Mouse (Mus musculus) right cerebral cortex, postnatal 14 days (tissue): Measurements from ENCODE around the gene Phactr1.

Experiments used
- DNase-seq: peaks from one replicate; pipeline ENCODE4 v3.0.0; 2022

The Phactr1 gene

GRCm38 (mm10) chr13:42985806-42986205 is 305.4 kb downstream of the Phactr1 start:
- no peak for DNase-seq

DNA sequence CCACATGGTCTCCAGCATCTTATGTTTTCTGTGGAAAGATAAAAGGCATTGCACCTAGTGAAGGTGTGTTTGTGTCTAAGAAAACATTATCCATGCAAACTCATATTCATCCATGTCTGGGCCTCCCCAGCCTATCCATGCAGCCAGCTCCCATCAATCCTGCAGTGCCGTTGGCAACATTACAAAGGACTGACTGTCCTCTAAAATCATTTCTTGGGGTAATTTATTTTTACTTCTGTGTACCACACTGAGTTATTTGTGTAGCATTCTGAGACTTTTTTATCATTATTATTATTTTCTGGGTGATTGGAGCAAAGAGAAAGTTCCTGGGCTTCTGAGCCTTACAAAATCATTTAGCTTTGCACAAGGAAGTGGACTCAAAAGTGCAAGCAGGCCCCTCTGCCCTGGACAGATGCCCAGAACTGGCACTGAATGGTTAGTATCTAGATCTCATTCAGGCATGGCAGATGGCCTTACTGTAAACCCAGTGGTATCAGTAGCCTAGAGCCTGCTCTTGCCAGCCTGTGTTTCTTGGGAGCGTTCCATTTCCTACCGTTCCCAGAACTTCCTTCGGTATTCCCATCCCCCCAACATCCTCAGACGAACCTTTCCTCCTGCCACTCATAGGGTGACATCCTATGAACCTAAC is 307.6 kb downstream of the Phactr1 start:
- peak; percentile 46 for DNase-seq

GRCm38 (mm10) chr13:42989481-42989880 is 309.1 kb downstream of the Phactr1 start:
- no peak for DNase-seq

DNA sequence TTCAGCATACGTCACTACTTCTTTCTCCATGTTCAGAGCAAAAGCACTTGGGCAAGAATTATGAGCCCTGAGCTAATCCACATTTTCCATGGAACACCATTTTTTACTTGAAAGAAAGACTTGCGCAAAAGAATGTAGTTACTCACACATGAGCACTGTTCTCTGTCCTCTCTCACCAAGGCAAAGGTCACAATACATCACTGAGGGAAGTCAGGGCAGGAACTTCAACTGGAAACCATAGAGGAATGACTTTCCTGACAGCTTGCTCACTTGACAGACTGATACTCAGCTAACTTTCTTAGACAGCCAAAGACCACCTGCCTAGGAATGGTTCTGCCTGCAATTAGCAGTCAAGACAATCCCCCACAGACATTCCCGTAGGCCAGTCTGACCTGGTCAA is 309.6 kb downstream of the Phactr1 start:
- no peak for DNase-seq

- no peak for DNase-seq
Measured at GRCm38 (mm10) chr13:42990493-42991111, 310.2 kb downstream of the Phactr1 start.

GRCm38 (mm10) chr13:42991164-42991563 is 310.7 kb downstream of the Phactr1 start:
- no peak for DNase-seq

- DNase-seq, result no peak
Measured at GRCm38 (mm10) chr13:42992306-42992705, 311.9 kb downstream of the Phactr1 start.

- no peak for DNase-seq
Measured at GRCm38 (mm10) chr13:42994276-42994675, 313.9 kb downstream of the Phactr1 start.

- no peak for DNase-seq
Measured at GRCm38 (mm10) chr13:42996188-42996587, 315.8 kb downstream of the Phactr1 start.

GRCm38 (mm10) chr13:42999287-42999686 is 318.9 kb downstream of the Phactr1 start:
- no peak for DNase-seq

- no peak for DNase-seq
Measured at GRCm38 (mm10) chr13:43005131-43005579, 324.7 kb downstream of the Phactr1 start.

DNA sequence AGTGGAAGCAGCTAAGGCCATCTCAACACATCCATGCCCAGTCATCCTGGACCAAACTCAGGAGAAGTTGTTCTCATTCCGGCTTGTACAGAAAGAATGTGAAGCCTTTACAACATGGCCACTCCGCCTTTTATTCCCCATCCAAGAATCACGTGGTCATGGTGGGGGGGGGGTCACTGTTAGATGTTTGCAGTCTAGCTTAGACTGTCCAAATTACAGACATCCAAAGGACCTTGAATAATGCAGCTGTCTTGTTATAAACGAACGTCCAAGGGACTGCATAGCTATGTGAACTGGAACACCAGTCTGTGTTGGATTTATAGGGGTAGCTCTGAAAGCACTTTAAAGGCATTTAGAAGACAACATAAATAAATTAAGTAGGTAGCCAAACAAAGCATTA is 328.0 kb downstream of the Phactr1 start:
- DNase-seq, result no peak

DNA sequence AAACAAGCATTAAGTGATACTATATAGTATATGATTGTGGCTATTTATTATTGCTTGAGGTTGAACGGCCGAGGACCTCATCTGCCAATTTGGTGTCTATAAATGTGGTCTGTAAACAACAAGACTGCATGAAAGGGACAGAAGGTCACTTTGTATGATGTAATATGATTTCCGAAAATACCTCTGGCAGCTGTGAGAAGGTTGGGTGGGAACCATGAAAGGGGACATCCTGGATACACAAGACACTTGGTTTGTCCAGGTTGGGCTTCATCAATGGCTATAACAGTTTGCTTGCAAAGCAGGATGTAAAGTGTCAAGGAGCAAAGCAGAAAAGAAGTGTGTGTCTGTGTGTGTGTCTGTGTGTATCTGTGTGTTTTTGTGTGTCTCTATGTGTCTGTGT is 329.2 kb downstream of the Phactr1 start:
- DNase-seq, result no peak

DNA sequence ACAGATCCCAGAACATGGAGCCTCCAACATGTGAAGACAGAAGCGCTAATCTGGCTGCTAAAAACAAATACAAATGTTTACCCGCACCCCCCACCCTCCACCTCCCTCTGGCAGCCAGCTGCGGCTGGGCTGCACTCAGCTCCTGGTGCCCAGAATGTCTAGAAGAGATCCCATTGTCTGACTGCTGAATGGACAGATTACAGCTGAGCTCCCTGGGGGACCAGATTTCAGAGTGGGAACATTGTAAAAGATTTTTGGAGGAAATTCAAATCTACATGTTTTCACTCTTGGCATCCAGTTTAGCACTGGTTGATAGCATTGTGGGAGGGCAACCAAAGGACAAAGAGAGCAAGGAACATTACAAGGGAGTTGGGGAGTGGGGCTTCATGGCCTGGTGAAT is 331.1 kb downstream of the Phactr1 start:
- DNase-seq, result no peak

GRCm38 (mm10) chr13:43013984-43014383 is 333.6 kb downstream of the Phactr1 start:
- no peak for DNase-seq

DNA sequence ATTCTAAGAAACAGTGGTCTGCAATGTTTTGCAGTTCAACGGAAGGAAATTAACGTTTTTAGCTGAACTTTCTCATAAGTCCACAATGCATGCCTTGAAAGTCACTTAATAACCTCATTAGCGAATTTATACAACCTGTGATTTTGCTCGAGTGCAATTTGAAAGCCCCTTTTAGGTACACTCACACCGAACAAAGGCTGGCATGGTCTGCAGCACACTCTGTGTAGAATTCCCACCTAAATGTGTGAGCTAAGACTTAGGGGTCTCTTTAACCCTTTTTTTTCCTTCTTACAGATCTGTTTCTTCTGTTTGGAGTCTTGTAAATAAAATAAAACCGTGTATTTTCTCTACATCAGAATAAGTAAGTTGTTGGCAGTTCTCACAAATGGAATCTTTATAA is 335.3 kb downstream of the Phactr1 start:
- no peak for DNase-seq

DNA sequence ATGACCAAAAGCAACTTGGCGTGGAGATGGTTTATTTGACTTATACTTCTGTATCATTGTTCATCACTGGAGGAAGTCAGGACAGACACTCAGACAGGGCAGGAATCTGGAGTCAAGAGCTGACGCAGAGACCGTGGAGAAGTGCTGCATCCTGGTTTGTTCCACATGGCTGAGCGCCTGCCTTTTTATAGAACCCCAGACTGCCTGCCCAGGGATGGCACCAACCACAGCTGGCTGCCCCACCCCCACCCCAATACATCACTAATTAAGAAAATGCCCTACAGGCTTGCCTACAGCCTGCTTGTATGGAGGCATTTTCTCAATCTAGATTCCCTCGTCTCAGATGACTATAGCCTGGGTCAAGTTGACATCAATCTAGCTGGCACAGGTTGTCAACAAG is 338.4 kb downstream of the Phactr1 start:
- DNase-seq, result no peak

- DNase-seq, result no peak
Measured at GRCm38 (mm10) chr13:43021031-43021430, 340.6 kb downstream of the Phactr1 start.

GRCm38 (mm10) chr13:43023005-43023404 is 342.6 kb downstream of the Phactr1 start:
- no peak for DNase-seq

GRCm38 (mm10) chr13:43027568-43027967 is 347.1 kb downstream of the Phactr1 start:
- DNase-seq, result no peak

GRCm38 (mm10) chr13:43030222-43030621 is 349.8 kb downstream of the Phactr1 start:
- DNase-seq, result no peak

- DNase-seq, result no peak
Measured at GRCm38 (mm10) chr13:43032451-43032850, 352.0 kb downstream of the Phactr1 start.

- no peak for DNase-seq
Measured at GRCm38 (mm10) chr13:43036510-43036909, 356.1 kb downstream of the Phactr1 start.

- no peak for DNase-seq
Measured at GRCm38 (mm10) chr13:43042766-43043165, 362.3 kb downstream of the Phactr1 start.

DNA sequence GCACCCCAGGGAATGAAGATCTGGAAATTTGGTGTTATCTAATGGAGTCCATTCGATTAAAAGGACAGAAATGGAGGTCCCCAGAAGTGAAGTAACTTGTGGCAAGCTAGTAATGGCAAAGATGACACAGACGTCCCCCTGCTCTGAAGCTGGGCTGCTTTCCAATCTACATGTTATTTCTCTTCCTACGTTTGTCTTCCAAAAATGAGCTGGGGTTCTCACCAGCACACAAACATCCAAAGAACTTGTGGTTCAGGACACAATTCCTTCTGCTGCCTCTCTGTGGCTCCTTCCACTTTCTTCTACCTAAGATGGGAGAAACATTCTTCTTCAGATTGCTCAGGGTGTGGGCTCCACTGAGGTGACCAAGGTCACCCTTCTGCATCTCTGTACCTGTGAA is 368.1 kb downstream of the Phactr1 start:
- no peak for DNase-seq
